Mouse (Mus musculus) hindbrain, embryonic 16.5 days (tissue): ENCODE results near the gene Wdr13. TPM values are rescaled to one million over a fixed set of nuclear protein-coding genes. Genes with fewer than 3 reads are reported as not detected.
"Not testable (repeated sequence)": the region's sequence is repeated elsewhere in the genome, so short reads cannot be mapped to it uniquely, and the experiment has no call there.

Source experiments
- ATAC-seq: fragments of 200-750 bp; cut with Nextera tagmentation; 2 replicates; pipeline ENCODE4 v1.8.0; 2017; ENCODE audit warnings: moderate TSS enrichment, moderate library complexity
- H3K27ac ChIP-seq: fragments of 300-500 bp; sonication (generic); 2 replicates; pipeline ENCODE4 v1.5.1; 2014; ENCODE audit warnings: low read depth, mild to moderate bottlenecking, control low read depth, low read length, moderate library complexity
- H3K27me3 ChIP-seq: fragments of 300-500 bp; sonication (generic); replicated peaks from 2 replicates; pipeline ENCODE4 v1.6.1; 2014; ENCODE audit warnings: low read length; ENCODE audit not compliant: control insufficient read depth, insufficient read depth
- H3K36me3 ChIP-seq: fragments of 300-500 bp; sonication (generic); 2 replicates; pipeline ENCODE4 v1.6.1; 2014; ENCODE audit warnings: mild to moderate bottlenecking, low read length, moderate library complexity, mixed read lengths; ENCODE audit not compliant: control insufficient read depth, insufficient read depth
- H3K4me1 ChIP-seq: fragments of 300-500 bp; sonication (generic); 2 replicates; pipeline ENCODE4 v1.6.1; 2014; ENCODE audit warnings: low read depth, low read length; ENCODE audit not compliant: control insufficient read depth, insufficient read depth
- H3K4me2 ChIP-seq: fragments of 300-500 bp; sonication (generic); 2 replicates; pipeline ENCODE4 v1.6.1; 2014; ENCODE audit warnings: mild to moderate bottlenecking, low read length, control low read depth, moderate library complexity
- H3K4me3 ChIP-seq: fragments of 300-500 bp; sonication (generic); 2 replicates; pipeline ENCODE4 v1.5.1; 2014; ENCODE audit warnings: mild to moderate bottlenecking, low read length, control low read depth, moderate library complexity
- H3K9ac ChIP-seq: fragments of 300-500 bp; sonication (generic); 2 replicates; pipeline ENCODE4 v1.6.1; 2014; ENCODE audit warnings: low read depth, mild to moderate bottlenecking, control low read depth, low read length, moderate library complexity
- H3K9me3 ChIP-seq: fragments of 300-500 bp; sonication (generic); 2 replicates; pipeline ENCODE4 v1.6.1; 2014; ENCODE audit warnings: mild to moderate bottlenecking, low read length, moderate library complexity; ENCODE audit not compliant: control insufficient read depth
- WGBS: fragments of 180-500 bp; shearing (Covaris S2); extraction: QIAGEN DNeasy Blood & Tissue Kit; methylation state at CpG from one replicate; pipeline ENCODE4 v1.1.7; 2014; 5-methylcytosine and 5-hydroxymethylcytosine counted together
- polyA plus RNA-seq: library from polyadenylated mRNA; unstranded; fragments of >200 nt; fragmentation: Nextera tagmentation; extraction: Ambion mirVana; gene quantifications from 2 replicates; pipeline ENCODE4 v1.2.1, GENCODE M21; 2015

The Wdr13 gene
- polyA plus RNA-seq, 1 experiment from 2014 or later = 65.0 TPM

GRCm38 (mm10) chrX:8095546-8095945 is 37.1 kb downstream of the Wdr13 start:
- WGBS = 82% methylated on average over 10 of the region's 10 CpGs
- no peaks in the 10 kb centered on the region for H3K27me3 ChIP-seq
- H3K27ac ChIP-seq = no peak overlapping the region
- H3K4me2 ChIP-seq = peak overlapping the region; percentile 46
- 0 out of 2 replicates have a peak, but pooled peaks cover 2% of the 10 kb centered on the region for H3K9me3 ChIP-seq
- no peaks in the 10 kb centered on the region for H3K36me3 ChIP-seq
- ATAC-seq = no peak
- H3K9ac ChIP-seq = no peak overlapping the region
- no peaks in the 10 kb centered on the region for H3K4me1 ChIP-seq
- peak overlapping the region; percentile 28; the same call in 1 of the 2 replicates for H3K4me3 ChIP-seq

- 83% methylated on average over 4 of the region's 5 CpGs for WGBS
- not testable (repeated sequence) for H3K9me3 ChIP-seq, ATAC-seq, H3K4me2 ChIP-seq, H3K4me3 ChIP-seq, H3K27me3 ChIP-seq, H3K36me3 ChIP-seq, H3K4me1 ChIP-seq, H3K9ac ChIP-seq, H3K27ac ChIP-seq
These were observed 41.7 kb downstream of the Wdr13 start for GRCm38 (mm10) chrX:8090954-8091347.

GRCm38 (mm10) chrX:8090346-8090953 is 42.2 kb downstream of the Wdr13 start, which contains the start of gene Was:
Gene Was, minus strand, starts transcription at chrX:8090498.
- Histone ChIP-seq H3K4me3 (no peak within 1 kb of the TSS), H3K36me3 (no peaks in the 10 kb centered on the region), H3K27ac (no peak within 1 kb of the TSS), H3K9ac (no peak within 1 kb of the TSS), H3K4me1 (no peaks in the 10 kb centered on the region), H3K27me3 (no peaks in the 10 kb centered on the region), H3K9me3 (no peaks in the 10 kb centered on the region), H3K4me2 (no peak within 1 kb of the TSS)
- no peak for ATAC-seq
- 87% methylated on average over 13 of the region's 14 CpGs for WGBS

GRCm38 (mm10) chrX:8089746-8090145 is 42.9 kb downstream of the Wdr13 start:
- Histone ChIP-seq H3K9me3 (no peaks in the 10 kb centered on the region), H3K27ac (no peak overlapping the region), H3K9ac (no peak overlapping the region), H3K4me2 (no peak overlapping the region), H3K36me3 (no peaks in the 10 kb centered on the region), H3K4me3 (no peak overlapping the region), H3K4me1 (no peaks in the 10 kb centered on the region), H3K27me3 (no peaks in the 10 kb centered on the region)
- no peak for ATAC-seq
- 85% methylated on average over 3 of the region's 3 CpGs for WGBS

DNA sequence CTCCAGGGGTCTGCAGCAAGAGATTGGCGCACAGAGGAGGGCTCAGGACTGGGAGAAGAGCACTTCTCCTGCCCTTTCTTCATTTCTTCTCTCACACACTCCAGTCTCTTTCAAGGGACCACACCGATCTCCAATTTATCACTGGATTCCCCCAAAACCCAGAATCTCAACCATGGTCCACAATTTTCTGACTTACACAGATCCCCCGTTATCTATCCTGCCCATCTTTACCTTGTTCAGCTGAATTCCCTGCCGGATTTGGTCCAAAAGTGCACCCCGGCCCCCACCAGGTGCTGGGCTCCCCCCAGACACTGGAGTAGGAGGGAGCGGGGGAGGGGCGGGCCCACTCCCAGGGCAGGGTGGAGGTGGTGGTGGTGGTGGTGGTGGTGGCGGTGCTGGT is 47.1 kb downstream of the Wdr13 start:
- H3K4me1 ChIP-seq = no peaks in the 10 kb centered on the region
- no peak for ATAC-seq
- 84% methylated on average over 7 of the region's 8 CpGs for WGBS
- no peak overlapping the region for H3K9ac ChIP-seq
- H3K27me3 ChIP-seq = no peaks in the 10 kb centered on the region
- H3K27ac ChIP-seq = no peak overlapping the region
- H3K9me3 ChIP-seq = no peaks in the 10 kb centered on the region
- no peak overlapping the region for H3K4me3 ChIP-seq
- H3K4me2 ChIP-seq = no peak overlapping the region
- no peaks in the 10 kb centered on the region for H3K36me3 ChIP-seq

GRCm38 (mm10) chrX:8084771-8085259 is 47.9 kb downstream of the Wdr13 start:
- Histone ChIP-seq H3K4me2 (no peak overlapping the region), H3K9me3 (no peaks in the 10 kb centered on the region), H3K9ac (no peak overlapping the region), H3K36me3 (no peaks in the 10 kb centered on the region), H3K27me3 (no peaks in the 10 kb centered on the region), H3K4me3 (no peak overlapping the region), H3K27ac (no peak overlapping the region), H3K4me1 (no peaks in the 10 kb centered on the region)
- ATAC-seq = no peak
- 85% methylated on average over 6 of the region's 6 CpGs for WGBS

DNA sequence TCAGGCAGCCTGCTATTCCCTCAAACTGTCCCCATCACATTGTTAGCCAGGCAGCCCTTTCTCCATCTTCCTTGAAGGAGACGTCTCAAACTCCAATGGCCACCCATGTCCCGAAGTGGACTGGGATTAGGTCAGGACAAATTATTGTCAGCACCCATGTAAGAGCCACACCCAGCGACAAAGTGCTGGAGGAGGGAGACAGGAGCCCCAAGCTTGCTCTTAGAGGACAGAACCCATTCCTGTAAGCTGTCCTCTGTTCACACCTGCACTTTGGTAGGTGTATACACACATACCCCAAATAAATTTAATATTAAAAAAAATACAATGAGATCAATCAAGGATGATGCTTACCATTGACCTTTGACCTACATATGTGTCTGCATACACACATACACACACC is 57.6 kb downstream of the Wdr13 start:
- no peak; the same call in 1 of the 2 replicates for ATAC-seq
- 17% methylated on average over 3 of the region's 3 CpGs for WGBS

GRCm38 (mm10) chrX:8074430-8075014 is 58.2 kb downstream of the Wdr13 start, which contains the start of gene Suv39h1:
Gene Suv39h1, minus strand, starts transcription at chrX:8074760.
- peak; percentile 97 for ATAC-seq
- H3K9me3 ChIP-seq = peaks cover 2% of the 10 kb centered on the region; the same call in 1 of the 2 replicates
- H3K9ac ChIP-seq = peak within 1 kb of the TSS; percentile 64
- peak within 1 kb of the TSS; percentile 57 for H3K4me2 ChIP-seq
- 22% methylated on average over 46 of the region's 46 CpGs for WGBS
- H3K4me3 ChIP-seq = peak within 1 kb of the TSS; percentile 61
- H3K27me3 ChIP-seq = no peaks in the 10 kb centered on the region
- peak within 1 kb of the TSS; percentile 86 for H3K27ac ChIP-seq
- H3K4me1 ChIP-seq = no peaks in the 10 kb centered on the region; the same call in 1 of the 2 replicates
- no peaks in the 10 kb centered on the region for H3K36me3 ChIP-seq

More for the DNA sequence above, 57.6 kb downstream of the Wdr13 start:
- peak overlapping the region; percentile 80 for H3K27ac ChIP-seq
- no peaks in the 10 kb centered on the region for H3K36me3 ChIP-seq
- peaks cover 2% of the 10 kb centered on the region; the same call in 1 of the 2 replicates for H3K9me3 ChIP-seq
- H3K27me3 ChIP-seq = no peaks in the 10 kb centered on the region
- H3K9ac ChIP-seq = peak overlapping the region; percentile 53
- no peaks in the 10 kb centered on the region; the same call in 1 of the 2 replicates for H3K4me1 ChIP-seq
- peak overlapping the region; percentile 57 for H3K4me2 ChIP-seq
- H3K4me3 ChIP-seq = peak overlapping the region; percentile 61

DNA sequence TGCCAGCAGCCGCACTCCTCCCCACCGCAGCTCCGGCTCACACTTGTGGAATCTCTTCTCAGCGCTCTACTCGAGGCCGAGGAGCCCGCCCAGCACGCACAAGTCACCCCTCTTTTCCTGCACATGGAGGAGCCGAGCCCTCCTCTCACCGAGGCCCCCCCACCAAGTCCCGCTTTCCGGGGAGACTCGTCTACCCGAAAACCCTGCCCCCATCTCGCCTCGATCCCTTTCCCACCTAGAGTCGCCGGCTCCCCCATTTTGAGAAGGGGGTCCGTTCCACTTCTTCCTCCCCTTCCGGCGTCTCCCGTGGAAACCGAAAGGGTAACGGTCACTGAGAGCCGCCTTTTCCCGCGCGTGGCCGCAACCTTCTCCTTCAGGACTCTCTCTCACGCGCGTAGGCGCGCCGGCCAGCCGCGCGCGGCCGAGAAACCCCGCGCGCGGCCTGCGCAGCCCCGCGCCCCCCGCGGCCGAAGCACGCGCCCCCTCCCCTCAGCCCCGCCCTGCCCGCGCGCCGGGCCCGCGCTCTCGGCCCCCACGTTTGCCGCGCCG is 58.7 kb downstream of the Wdr13 start:
- peak; percentile 22; the same call in 1 of the 2 replicates for ATAC-seq
- Histone ChIP-seq H3K9ac (peak overlapping the region; percentile 64), H3K4me3 (peak overlapping the region; percentile 61), H3K4me1 (no peaks in the 10 kb centered on the region; the same call in 1 of the 2 replicates), H3K36me3 (no peaks in the 10 kb centered on the region), H3K27ac (peak overlapping the region; percentile 86), H3K4me2 (peak overlapping the region; percentile 48), H3K9me3 (peaks cover 2% of the 10 kb centered on the region; the same call in 1 of the 2 replicates), H3K27me3 (no peaks in the 10 kb centered on the region)
- WGBS = 17% methylated on average over 34 of the region's 64 CpGs
